Mouse (Mus musculus) embryonic stem cell, embryonic (primary cell): ENCODE data around the gene Cfap126.

Source experiments
- CTCF ChIA-PET, 4 experiments: fragments of 300-600 bp in 2 of 4; fragments of 350-600 bp in 2 of 4; sonication (Branson Sonifier 250); formaldehyde crosslinking; loops; one replicate each; lab custom pipeline; 2022; ENCODE audit warnings: inconsistent platforms in 2 of 4; lab: Charles Lee
- POLR2A ChIA-PET, 4 experiments: fragments of 300-600 bp in 2 of 4; fragments of 350-600 bp in 2 of 4; sonication (Branson Sonifier 250); formaldehyde crosslinking; loops; one replicate each; lab custom pipeline; 2022; ENCODE audit warnings: antibody characterized with exemption in 4 of 4, inconsistent platforms in 1 of 4; lab: Charles Lee

The Cfap126 gene

DNA sequence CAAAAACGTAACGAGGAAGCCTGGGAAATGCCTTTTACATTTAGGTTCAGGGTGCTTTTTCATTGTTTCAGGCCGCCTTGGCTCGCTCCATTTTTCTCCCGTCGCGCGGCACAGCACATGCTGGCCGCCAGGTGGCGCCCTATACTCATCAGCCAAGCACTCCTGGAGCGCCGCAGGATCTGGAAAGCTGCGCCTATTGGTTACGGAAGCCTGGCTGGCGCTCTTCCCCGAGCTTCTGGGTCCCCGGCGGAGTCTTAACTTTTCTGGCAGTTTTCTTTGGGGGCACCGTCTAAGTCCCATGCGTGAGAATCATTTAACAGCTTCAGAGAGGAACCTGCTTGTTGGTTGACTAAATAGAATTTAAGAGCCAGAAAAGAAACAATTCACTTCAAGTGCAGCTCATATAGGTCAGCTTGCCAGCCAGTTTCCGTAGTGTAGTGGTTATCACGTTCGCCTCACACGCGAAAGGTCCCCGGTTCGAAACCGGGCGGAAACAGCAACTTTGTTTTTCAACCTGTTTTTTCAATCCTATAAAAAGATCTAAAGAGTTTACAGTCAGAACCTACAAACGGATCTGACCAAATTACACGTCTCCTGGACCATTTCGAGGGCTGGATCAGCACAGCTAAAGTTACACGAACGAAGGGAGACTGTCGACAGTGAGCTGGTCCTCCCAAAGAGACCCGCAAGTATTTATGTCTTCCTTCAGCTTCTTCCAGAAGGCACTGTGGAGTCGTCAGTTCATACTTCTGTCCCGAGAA, 2.5 kb upstream of the Cfap126 start:
- POLR2A ChIA-PET = interaction anchor here (0.6 to 3.0 kb wide), 39 partner anchors 9 to 440 kb away, joined by 3 to 20 read pairs (median 4); partner anchors contain the start of genes B4galt3 (in 3 of the 4), Ppox (in 3 of the 4), Alyref2 (in 1 of the 4) and F11r (in 1 of the 4)

GRCm38 (mm10) chr1:171111781-171112575, 1.7 kb upstream of the Cfap126 start:
- ChIA-PET CTCF (interaction anchor here (0.8 to 2.9 kb wide), 32 partner anchors 10 to 248 kb away, joined by 3 to 19 read pairs (median 6); partner anchors contain the start of genes Ppox (in 3 of the 4), Klhdc9 (in 2 of the 4), Tomm40l (in 2 of the 4) and Adamts4 (in 1 of the 4)), POLR2A (interaction anchor here in 3 of 4 experiments (0.6 to 3.0 kb wide), 32 partner anchors 10 to 439 kb away, joined by 3 to 20 read pairs (median 4); partner anchors contain the start of genes B4galt3 (in 3 of the 3), Ppox (in 3 of the 3), Alyref2 (in 1 of the 3) and F11r (in 1 of the 3))

More for the DNA sequence above, 2.5 kb upstream of the Cfap126 start:
- CTCF ChIA-PET = interaction anchor here (0.6 to 2.9 kb wide), 48 partner anchors 9 to 455 kb away, joined by 3 to 19 read pairs (median 4); partner anchors contain the start of genes Ppox (in 4 of the 4), Klhdc9 (in 2 of the 4), Tomm40l (in 2 of the 4) and Adamts4 (in 1 of the 4)

- POLR2A ChIA-PET = interaction anchor here in 3 of 4 experiments (0.6 to 3.0 kb wide), 11 partner anchors 11 to 390 kb away, joined by 3 to 20 read pairs (median 5); partner anchors contain the start of genes Adamts4 (in 1 of the 3), Alyref2 (in 1 of the 3), Ndufs2 (in 1 of the 3) and Tomm40l (in 1 of the 3)
- CTCF ChIA-PET = interaction anchor here in 1 of 4 experiments (1.0 to 2.9 kb wide), 3 partner anchors 11 to 218 kb away, joined by 3 to 12 read pairs (median 8); no protein-coding TSS in a partner anchor
Observed at GRCm38 (mm10) chr1:171112986-171113385, 732 bp upstream of the Cfap126 start.

DNA sequence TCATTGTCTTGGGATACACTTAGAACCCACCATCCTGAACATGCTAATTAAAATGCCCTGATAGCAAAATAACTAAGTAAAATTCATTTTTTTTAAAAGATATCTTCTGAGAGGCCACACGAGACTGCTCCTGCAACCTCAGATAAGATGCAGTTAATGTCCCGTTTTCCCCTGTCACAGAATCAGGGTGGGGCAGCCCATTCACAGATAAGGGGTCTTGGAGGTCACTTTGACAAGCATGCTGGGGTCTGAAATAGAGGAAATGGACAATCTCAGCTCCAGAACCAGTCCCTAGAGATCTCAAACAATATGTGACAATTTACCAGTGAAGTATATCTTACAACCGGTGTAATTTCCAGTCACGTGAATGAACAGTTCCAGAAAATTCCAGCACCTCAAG, 2.6 kb downstream of the Cfap126 start:
- CTCF ChIA-PET = interaction anchor here in 2 of 4 experiments (1.1 to 1.6 kb wide), 2 partner anchors 104 to 105 kb away, joined by 3 to 5 read pairs; partner anchors contain the start of gene Tomm40l (in 1 of the 2)
- POLR2A ChIA-PET = interaction anchor here in 2 of 4 experiments (0.7 to 1.7 kb wide), 4 partner anchors 9 to 33 kb away, joined by 3 to 9 read pairs (median 4); no protein-coding TSS in a partner anchor

- POLR2A ChIA-PET = interaction anchor here in 3 of 4 experiments (0.7 to 1.7 kb wide), 13 partner anchors 11 to 151 kb away, joined by 3 to 9 read pairs (median 3); partner anchors contain the start of genes Nr1i3 (in 1 of the 3) and Pcp4l1 (in 1 of the 3)
Observed at GRCm38 (mm10) chr1:171118269-171118684, 4.6 kb downstream of the Cfap126 start.

GRCm38 (mm10) chr1:171118996-171119395, 5.3 kb downstream of the Cfap126 start:
- ChIA-PET CTCF (interaction anchor here (0.5 to 2.2 kb wide), 23 partner anchors 14 to 359 kb away, joined by 3 to 18 read pairs (median 4); partner anchors contain the start of genes Pcp4l1 (in 1 of the 4) and Tomm40l (in 1 of the 4)), POLR2A (interaction anchor here in 3 of 4 experiments (0.6 to 1.7 kb wide), 15 partner anchors 10 to 151 kb away, joined by 3 to 9 read pairs (median 3); partner anchors contain the start of genes Nr1i3 (in 1 of the 3) and Pcp4l1 (in 1 of the 3))

More at GRCm38 (mm10) chr1:171118269-171118684, 4.6 kb downstream of the Cfap126 start:
- CTCF ChIA-PET = interaction anchor here (0.5 to 2.2 kb wide), 22 partner anchors 15 to 360 kb away, joined by 3 to 18 read pairs (median 4); partner anchors contain the start of genes Pcp4l1 (in 1 of the 4) and Tomm40l (in 1 of the 4)

GRCm38 (mm10) chr1:171119405-171119804, 5.7 kb downstream of the Cfap126 start:
- POLR2A ChIA-PET = interaction anchor here in 2 of 4 experiments (0.6 to 1.6 kb wide), 7 partner anchors 15 to 132 kb away, joined by 3 to 4 read pairs (median 3); partner anchors contain the start of gene Pcp4l1 (in 1 of the 2)
- CTCF ChIA-PET = interaction anchor here in 3 of 4 experiments (0.6 to 2.2 kb wide), 10 partner anchors 14 to 128 kb away, joined by 3 to 18 read pairs (median 6); partner anchors contain the start of genes Pcp4l1 (in 1 of the 3) and Tomm40l (in 1 of the 3)

DNA sequence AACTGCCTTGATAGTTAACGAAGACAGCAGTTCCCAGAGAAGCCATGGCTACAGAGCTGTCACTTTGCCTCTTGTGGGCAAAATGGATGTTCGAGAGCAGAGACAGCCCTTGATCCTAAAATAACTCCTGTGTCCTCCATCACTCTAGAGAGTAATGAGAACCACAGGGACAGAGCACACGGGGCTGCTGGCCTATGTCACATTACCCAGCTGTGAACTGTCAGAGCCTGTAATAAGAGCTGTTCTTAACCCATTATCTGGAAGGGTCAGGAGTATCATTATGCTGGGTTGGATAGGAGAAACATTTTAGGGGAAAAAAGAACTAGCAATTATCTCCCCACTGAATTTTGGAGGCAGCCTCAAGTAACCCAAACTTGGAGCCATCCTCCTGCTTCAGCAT, 7.2 kb downstream of the Cfap126 start:
- ChIA-PET CTCF (interaction anchor here in 3 of 4 experiments (0.8 to 1.5 kb wide), 4 partner anchors 10 to 118 kb away, joined by 3 to 5 read pairs (median 4); no protein-coding TSS in a partner anchor), POLR2A (interaction anchor here in 3 of 4 experiments (0.9 to 2.0 kb wide), 9 partner anchors 8 to 131 kb away, joined by 3 to 6 read pairs (median 4); no protein-coding TSS in a partner anchor)

DNA sequence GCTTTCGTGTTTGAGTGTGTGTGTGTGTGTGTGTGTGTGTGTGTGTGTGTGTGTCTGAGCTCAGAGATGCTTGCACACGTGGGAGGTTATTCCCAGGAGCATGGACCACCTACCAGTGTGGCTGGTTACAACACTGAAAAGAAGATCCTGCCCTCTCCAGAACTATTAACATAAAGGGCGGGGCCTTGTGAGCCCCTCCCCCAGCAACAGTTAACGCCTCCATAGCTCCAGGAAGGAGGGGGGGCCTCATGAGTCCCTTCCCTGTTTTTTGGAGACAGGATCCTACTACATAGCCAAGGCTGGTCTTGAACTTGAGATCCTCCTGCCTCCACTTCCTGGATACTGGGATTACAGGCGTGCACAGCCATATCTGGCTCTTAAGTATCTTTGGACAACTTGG, 8.1 kb downstream of the Cfap126 start:
- POLR2A ChIA-PET = interaction anchor here in 3 of 4 experiments (0.5 to 2.0 kb wide), 13 partner anchors 8 to 130 kb away, joined by 3 to 6 read pairs (median 4); no protein-coding TSS in a partner anchor
- CTCF ChIA-PET = interaction anchor here (0.5 to 1.5 kb wide), 6 partner anchors 11 to 220 kb away, joined by 3 to 4 read pairs (median 3); no protein-coding TSS in a partner anchor

GRCm38 (mm10) chr1:171122932-171123331, 9.2 kb downstream of the Cfap126 start:
- CTCF ChIA-PET = no interaction called here
- POLR2A ChIA-PET = interaction anchor here in 1 of 4 experiments (0.6 to 2.1 kb wide), 3 partner anchors 12 to 86 kb away, joined by 3 to 6 read pairs (median 3); no protein-coding TSS in a partner anchor

DNA sequence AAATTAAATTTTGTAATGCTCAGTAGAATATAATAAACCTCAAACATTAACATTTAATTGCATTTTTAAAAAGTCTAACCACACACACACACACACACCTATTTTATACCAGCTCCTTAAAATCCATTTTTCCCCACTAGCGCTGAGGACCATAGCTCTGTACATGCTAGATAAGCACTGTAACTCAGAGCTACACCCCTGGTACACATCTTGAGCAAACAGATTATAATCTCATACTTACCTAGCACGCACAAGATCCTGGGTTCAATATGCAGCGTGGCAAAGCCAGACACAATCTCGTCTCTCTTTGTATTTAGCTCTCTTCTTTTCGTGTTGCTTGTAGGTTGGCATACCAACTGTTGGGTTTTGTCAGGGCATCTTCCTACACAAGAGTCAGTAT, 10.7 kb downstream of the Cfap126 start:
- CTCF ChIA-PET = interaction anchor here in 3 of 4 experiments (0.6 to 1.4 kb wide), 4 partner anchors 96 to 306 kb away, joined by 3 to 4 read pairs (median 3); no protein-coding TSS in a partner anchor
- POLR2A ChIA-PET = interaction anchor here in 2 of 4 experiments (0.6 to 2.1 kb wide), 10 partner anchors 8 to 73 kb away, joined by 3 to 6 read pairs (median 4); partner anchors contain the start of genes Cfap126 (in 1 of the 2) and Pcp4l1 (in 1 of the 2)

DNA sequence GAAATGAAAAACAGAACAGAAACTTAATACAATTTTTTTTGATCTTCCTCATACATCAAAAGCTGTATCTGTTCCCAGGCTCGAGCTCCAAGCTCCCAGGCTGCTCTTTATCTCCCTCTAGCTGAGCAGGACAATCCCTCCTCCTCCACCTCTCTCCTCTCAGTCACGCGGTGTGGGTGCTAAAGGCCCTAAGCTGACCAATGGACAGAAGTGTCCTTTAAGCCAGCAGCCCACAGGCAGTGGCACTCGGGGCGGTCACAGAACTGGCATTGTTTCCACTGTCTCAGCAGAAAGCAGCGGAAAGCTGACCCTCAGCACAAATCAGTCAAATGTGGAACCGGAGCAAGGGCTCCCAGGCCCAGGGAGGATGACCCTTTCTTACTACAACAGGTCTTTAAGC, 15.5 kb downstream of the Cfap126 start:
- POLR2A ChIA-PET = interaction anchor here in 3 of 4 experiments (0.7 to 2.9 kb wide), 14 partner anchors 8 to 373 kb away, joined by 3 to 13 read pairs (median 3); partner anchors contain the start of gene B4galt3 (in 1 of the 3)
- CTCF ChIA-PET = interaction anchor here in 3 of 4 experiments (0.6 to 2.5 kb wide), 5 partner anchors 9 to 346 kb away, joined by 3 to 10 read pairs (median 4); no protein-coding TSS in a partner anchor

DNA sequence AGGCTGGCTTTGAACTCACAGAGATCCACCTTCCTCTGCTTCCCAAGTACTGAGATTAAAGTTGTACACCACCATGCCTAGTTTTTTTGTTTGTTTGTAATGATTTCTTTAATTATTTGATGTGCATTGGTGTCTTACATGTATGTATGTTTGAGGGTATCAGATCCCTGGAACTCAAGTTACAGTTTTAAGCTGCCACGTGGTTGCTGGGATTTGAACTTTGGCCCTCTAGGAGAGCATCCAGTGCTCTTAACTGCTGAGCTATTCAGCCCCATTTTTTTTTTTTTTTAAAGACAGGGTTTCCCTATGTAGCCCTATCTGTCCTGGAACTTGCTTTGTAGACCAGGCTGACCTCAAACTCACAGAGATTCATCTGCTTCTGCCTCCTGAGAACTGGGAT, 17.3 kb downstream of the Cfap126 start:
- ChIA-PET POLR2A (interaction anchor here in 3 of 4 experiments (0.6 to 1.1 kb wide), 5 partner anchors 10 to 434 kb away, joined by 3 to 6 read pairs (median 3); no protein-coding TSS in a partner anchor), CTCF (interaction anchor here in 1 of 4 experiments (0.9 to 1.1 kb wide), 2 partner anchors 97 to 150 kb away, joined by 4 read pairs; partner anchors contain the start of gene Ppox)

- CTCF ChIA-PET = interaction anchor here in 1 of 4 experiments (0.7 kb wide), 1 partner anchor 84 kb away, joined by 4 read pairs; no protein-coding TSS in a partner anchor
Observed at GRCm38 (mm10) chr1:171135600-171135999, 21.9 kb downstream of the Cfap126 start.

DNA sequence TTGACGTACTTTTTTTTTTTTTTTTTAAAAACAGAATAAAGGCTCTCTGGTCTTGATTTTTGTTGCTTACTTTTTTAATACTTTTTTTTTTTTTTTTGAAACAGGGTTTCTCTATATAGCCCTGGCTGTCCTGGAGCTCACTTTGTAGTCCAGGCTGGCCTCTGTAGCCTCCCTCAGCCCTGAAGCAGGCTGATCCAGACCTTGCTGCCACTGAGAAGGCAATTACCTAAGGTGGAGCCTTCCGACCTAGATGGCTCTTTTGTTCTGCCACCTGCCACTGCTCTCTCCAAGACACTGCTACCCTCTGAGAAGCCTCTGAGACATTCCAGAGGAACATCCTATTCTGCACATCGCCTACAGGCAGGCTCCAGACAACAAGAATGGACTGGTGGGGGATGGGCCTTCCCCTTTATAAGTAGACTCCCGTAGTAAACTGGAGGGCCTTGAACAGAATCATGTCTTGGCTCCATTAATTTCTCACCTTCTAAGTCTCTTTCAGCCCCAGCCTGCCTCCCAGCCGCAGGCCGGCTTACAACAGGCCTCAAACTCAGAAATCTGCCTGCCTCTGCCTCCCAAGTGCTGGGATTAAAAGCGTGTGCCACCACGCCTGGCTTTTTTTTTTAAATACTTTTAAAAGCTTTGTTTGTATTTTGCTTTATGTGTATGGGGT, 23.9 kb downstream of the Cfap126 start:
- ChIA-PET POLR2A (interaction anchor here (0.5 to 2.4 kb wide), 37 partner anchors 8 to 1239 kb away, joined by 3 to 18 read pairs (median 3); partner anchors contain the start of genes B4galt3 (in 1 of the 4), Cfap126 (in 1 of the 4), Ndufs2 (in 1 of the 4) and Pigm (in 1 of the 4)), CTCF (interaction anchor here in 2 of 4 experiments (0.5 to 1.2 kb wide), 8 partner anchors 8 to 1024 kb away, joined by 3 to 9 read pairs (median 4); no protein-coding TSS in a partner anchor)

More at GRCm38 (mm10) chr1:171135600-171135999, 21.9 kb downstream of the Cfap126 start:
- POLR2A ChIA-PET = interaction anchor here in 2 of 4 experiments (1.2 to 2.4 kb wide), 6 partner anchors 9 to 12 kb away, joined by 3 to 11 read pairs (median 6); no protein-coding TSS in a partner anchor
